In genomic region chr9:88073165-88073564, GRCm38 (mm10) we compare ENCODE assay signal across 8 mouse cellular contexts.
A peak's percentile ranks its signal among the peaks of the same experiment; 100 is the strongest.
DNase-seq lines count a peak whose midpoint lies in the region; ATAC-seq and TF ChIP-seq lines count a peak whose summit lies in the region.

No protein-coding gene starts in this region.

- no peak overlapping the region for H3K27ac ChIP-seq in kidney, postnatal 0 days
- H3K27ac ChIP-seq in limb, embryonic 14.5 days (replicated peaks; ENCODE audit: low read depth, low read length), result no peak overlapping the region

- H3K27me3 ChIP-seq in kidney, postnatal 0 days (ENCODE audit: insufficient read depth, low read length), result no peaks in the 10 kb centered on the region
- no peaks in the 10 kb centered on the region for H3K27me3 ChIP-seq in limb, embryonic 14.5 days (ENCODE audit: control insufficient read depth, insufficient read depth, low read length)

- no peak overlapping the region for H3K4me3 ChIP-seq in kidney, postnatal 0 days (replicated peaks; ENCODE audit: low read depth, low read length)
- no peak overlapping the region for H3K4me3 ChIP-seq in limb, embryonic 14.5 days (replicated peaks; ENCODE audit: low read length)

- no peaks in the 10 kb centered on the region for H3K36me3 ChIP-seq in kidney, postnatal 0 days (ENCODE audit: insufficient read depth, low read length)
- no peaks in the 10 kb centered on the region for H3K36me3 ChIP-seq in limb, embryonic 14.5 days (ENCODE audit: control insufficient read depth, insufficient read depth, low read length)

- no peak overlapping the region for H3K4me2 ChIP-seq in kidney, postnatal 0 days (ENCODE audit: low read length)
- H3K4me2 ChIP-seq in limb, embryonic 14.5 days (replicated peaks; ENCODE audit: low read depth, low read length, severe bottlenecking), result peak overlapping the region; percentile 9; the same call in 1 of the 2 replicates

- TF ChIP-seq CTCF in kidney, postnatal 0 days (IDR thresholded peaks at IDR 0.05; ENCODE audit: low read depth), result peak; percentile 74

- no peaks in the 10 kb centered on the region for H3K9me3 ChIP-seq in kidney, postnatal 0 days (replicated peaks; ENCODE audit: low read length)
- no peaks in the 10 kb centered on the region for H3K9me3 ChIP-seq in limb, embryonic 14.5 days (ENCODE audit: control insufficient read depth, low read length)

- no peak for ATAC-seq in kidney, postnatal 0 days (replicated peaks; ENCODE audit: low FRiP score, low read depth)
- ATAC-seq in limb, embryonic 14.5 days (ENCODE audit: low FRiP score, low read depth), result no peak

- no peak overlapping the region for H3K9ac ChIP-seq in kidney, postnatal 0 days (ENCODE audit: low read depth, low read length)
- no peak overlapping the region for H3K9ac ChIP-seq in limb, embryonic 14.5 days (ENCODE audit: low read depth, low read length, severe bottlenecking)

- no peaks in the 10 kb centered on the region for H3K4me1 ChIP-seq in kidney, postnatal 0 days (replicated peaks; ENCODE audit: insufficient read depth, low read length)
- peaks cover 37% of the 10 kb centered on the region for H3K4me1 ChIP-seq in limb, embryonic 14.5 days (ENCODE audit: control insufficient read depth, insufficient read depth, low read length)

- no peak for TF ChIP-seq POLR2A in limb, embryonic 14.5 days (IDR thresholded peaks at IDR 0.05; ENCODE audit: borderline replicate concordance, extremely low read depth, insufficient read depth, insufficient read length)

- 10% methylated on average over 6 of the region's 6 CpGs for WGBS in kidney, postnatal 0 days
- WGBS in limb, embryonic 14.5 days, result 6% methylated on average over 6 of the region's 6 CpGs

- peak; percentile 7 for DNase-seq in cerebellum, adult 11 months
- DNase-seq in cerebellum, adult 11-12 months, result no peak
- peak; percentile 37 for DNase-seq in ovary, postnatal 14 days (ENCODE audit: low spot score)
- DNase-seq in ovary, adult 18-20 months (ENCODE audit: low spot score), result no peak
- DNase-seq in embryo, embryonic 11.5 days (ENCODE audit: low read depth, low spot score), result peak; percentile 56
- DNase-seq in kidney, postnatal 0 days (ENCODE audit: low spot score), result peak; percentile 61
- DNase-seq in limb, embryonic 14.5 days (ENCODE audit: low spot score), result peak; percentile 81
- peak; percentile 74 for DNase-seq in testis, postnatal 10 days (ENCODE audit: low spot score)

Comparison
In these comparisons a context has a peak if more than half of its experiments do, and no peak if none do; other contexts are left out.
1. DNase-seq: peak in cerebellum, adult 11 months (single experiment), ovary, postnatal 14 days (single experiment), embryo, embryonic 11.5 days (single experiment), kidney, postnatal 0 days (single experiment), limb, embryonic 14.5 days (single experiment) and testis, postnatal 10 days (single experiment); none in cerebellum, adult 11-12 months (single experiment) and ovary, adult 18-20 months (single experiment).